Mouse (Mus musculus) E14TG2a.4 (cell line): ENCODE data around the gene Gpn2.

ENCODE experiments used
- CTCF ChIP-seq: conservative IDR thresholded peaks from 2 replicates; pipeline ENCODE4 v1.5.1; 2014; ENCODE audit warnings: low read length
- NANOG ChIP-seq: IDR thresholded peaks from 2 replicates; pipeline ENCODE4 v1.6.1; 2014; ENCODE audit warnings: borderline replicate concordance, low read length, mixed read lengths
- POU5F1 ChIP-seq: IDR thresholded peaks from 2 replicates; pipeline ENCODE4 v1.6.1; 2014; ENCODE audit warnings: low read length, borderline replicate concordance

GRCm38 (mm10) chr4:133563123-133563571 is 21.0 kb upstream of the Gpn2 start:
- TF ChIP-seq CTCF (no peak), NANOG (no peak), POU5F1 (no peak)
